Mouse (Mus musculus) embryonic fibroblast, embryonic 13.5 days (primary cell): Measurements from ENCODE around the gene Ncoa1.

Experiments
- CTCF ChIP-seq: IDR thresholded peaks from 2 replicates; pipeline ENCODE4 v1.5.1; 2011; ENCODE audit warnings: mild to moderate bottlenecking, control low read depth, low read length, moderate library complexity, borderline replicate concordance; ENCODE audit not compliant: insufficient read depth
- POLR2A ChIP-seq: IDR thresholded peaks from 2 replicates; pipeline ENCODE4 v1.6.1; 2011; ENCODE audit warnings: low read depth, mild to moderate bottlenecking, control low read depth, low read length, moderate library complexity

DNA sequence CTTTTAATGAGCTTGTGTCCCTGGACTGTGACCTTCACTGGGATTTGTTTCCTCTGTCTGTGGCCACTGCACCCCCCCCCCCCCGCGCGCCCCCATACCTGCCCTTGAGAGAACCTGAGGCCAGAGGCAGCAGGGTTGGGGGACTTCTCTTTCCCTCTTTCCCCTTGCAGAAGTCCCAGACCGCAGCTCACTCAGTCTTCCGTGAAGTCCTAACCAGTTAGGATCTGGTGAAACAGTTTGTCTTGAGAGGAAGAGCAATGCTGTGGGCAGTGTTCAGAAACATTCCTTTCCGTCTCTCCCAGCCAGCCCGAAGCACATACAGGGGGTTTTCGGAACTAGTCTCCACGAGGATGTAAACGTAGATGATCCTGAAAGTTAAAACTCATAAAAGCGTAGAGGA lies 42.0 kb upstream of the Ncoa1 start:
- no peak for TF ChIP-seq POLR2A
- TF ChIP-seq CTCF: no peak
